Mouse (Mus musculus) MN1 (cell line): ENCODE measurements around the gene Ces1g.

Experiments
- DNase-seq: peaks from one replicate; pipeline ENCODE4 v3.0.0-alpha.2; 2016; ENCODE audit warnings: low spot score

Gene Ces1g

DNA sequence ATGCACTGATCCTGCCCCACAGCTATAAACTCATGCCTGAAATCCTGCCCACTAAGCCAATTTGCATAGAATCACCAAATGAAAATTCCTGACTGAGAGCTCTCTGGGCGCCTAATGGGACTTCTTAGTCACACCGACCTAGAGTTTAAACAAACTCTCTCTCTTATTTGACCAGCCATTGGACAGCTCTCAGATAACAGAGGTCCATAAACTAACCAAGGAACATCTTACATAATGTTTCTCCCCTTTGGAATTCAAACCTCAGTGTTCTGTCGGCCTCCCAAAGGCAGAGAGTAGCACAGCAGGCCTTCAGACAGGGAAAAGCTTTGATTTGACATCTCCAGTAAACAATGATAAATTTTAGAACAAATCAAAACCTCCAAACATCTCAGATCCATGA is at the start of gene Ces1g:
Gene Ces1g (minus strand): TSS at position 102 of the 400 bp plus-strand sequence.
- no peak for DNase-seq

DNA sequence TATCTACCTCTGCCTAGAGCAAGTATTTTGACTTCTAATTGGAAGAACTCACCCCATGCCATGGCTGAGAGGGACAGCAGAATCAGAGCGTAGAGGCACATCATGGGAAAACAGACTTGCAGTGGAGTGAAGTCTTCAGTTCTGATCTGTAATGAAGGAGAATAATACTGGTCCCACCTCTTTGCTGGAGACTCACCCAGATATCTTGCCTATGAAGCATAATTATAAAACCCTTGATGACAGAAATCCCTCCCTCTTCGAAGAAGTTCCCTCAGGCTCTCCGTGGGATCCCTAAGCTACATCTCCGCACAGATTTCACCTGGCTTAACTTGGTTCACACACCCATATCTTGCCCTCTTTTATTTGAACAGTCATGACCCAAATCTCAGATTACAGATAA is 42.5 kb upstream of the Ces1g start, which contains the start of gene Ces1h:
Gene Ces1h (minus strand): TSS at position 101 of the 400 bp plus-strand sequence.
- no peak for DNase-seq

DNA sequence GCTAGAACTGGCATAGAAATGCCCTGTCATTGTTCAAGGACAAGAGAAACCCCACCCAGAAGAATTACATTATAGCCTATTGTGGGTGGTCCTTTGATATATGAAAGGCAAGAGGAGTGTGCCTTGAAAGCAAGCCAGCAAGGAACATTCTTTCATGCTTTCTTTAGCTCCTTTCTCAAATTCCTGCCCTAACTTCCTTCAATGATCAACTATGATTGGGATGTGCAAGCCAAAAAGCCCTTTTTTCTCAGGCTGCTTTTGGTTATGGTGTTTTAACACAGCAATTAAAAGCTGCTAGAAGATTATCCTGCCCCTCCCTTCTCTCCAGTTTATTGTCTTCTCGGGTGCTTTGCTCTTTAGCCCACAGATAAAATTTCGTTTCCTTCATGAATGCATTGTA is 32.4 kb upstream of the Ces1g start:
- no peak for DNase-seq

DNA sequence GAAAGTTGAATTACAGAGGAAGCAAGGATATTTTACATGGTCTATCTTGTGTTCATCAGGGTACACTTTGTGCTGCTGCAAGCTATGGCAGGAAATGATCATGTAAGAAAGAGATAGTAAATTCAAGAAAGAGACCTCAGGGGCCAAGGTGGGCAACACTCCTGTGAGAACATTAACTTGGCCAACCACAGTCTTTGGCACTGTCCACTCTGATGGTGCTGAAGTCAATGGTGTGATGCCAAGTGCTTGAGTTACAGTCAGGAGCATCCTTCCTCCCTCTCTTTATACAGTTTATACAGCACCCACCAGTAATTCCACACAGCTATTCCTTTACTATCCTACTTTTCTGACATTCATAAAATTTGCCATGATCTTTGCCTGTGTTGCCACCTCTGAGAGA is 23.0 kb upstream of the Ces1g start:
- no peak for DNase-seq

DNA sequence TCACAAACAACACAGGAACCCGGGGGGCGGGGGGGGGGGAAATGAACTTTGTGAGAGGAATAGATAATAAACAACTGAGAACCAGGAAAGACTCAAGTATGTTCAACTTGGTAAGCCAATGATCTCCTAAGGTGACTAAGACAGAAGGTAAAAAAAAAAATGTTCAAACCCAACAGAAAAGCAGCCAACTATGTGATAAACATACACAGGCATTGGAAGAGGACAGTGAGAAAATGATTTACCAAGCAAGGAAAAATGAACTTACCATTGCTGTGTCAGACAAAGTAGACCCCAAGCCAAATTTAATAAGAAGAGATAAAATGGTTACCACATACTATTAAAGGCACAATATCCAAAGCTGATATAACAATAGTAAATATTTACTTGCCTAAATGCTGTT is 2.4 kb upstream of the Ces1g start:
- DNase-seq, result no peak

DNA sequence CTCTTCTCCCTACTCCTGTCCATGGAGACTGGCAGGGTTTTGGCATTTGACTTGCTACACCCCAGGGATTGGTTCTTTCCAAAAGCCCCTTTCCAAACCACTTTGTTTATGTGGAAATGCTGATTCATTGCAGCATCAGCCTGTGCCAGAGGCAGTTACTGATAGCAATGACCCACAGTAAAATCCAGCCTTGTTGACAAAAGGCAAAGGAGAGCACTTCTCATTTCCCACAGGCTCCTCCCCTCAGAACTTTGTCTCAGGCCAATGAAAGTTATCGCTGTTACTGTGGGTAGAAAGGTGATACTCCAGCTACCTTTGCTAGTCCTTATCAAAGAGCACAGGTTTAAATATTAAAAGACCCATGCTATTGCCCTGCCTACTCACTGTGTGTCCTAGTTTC is 4.4 kb downstream of the Ces1g start:
- DNase-seq, result no peak

DNA sequence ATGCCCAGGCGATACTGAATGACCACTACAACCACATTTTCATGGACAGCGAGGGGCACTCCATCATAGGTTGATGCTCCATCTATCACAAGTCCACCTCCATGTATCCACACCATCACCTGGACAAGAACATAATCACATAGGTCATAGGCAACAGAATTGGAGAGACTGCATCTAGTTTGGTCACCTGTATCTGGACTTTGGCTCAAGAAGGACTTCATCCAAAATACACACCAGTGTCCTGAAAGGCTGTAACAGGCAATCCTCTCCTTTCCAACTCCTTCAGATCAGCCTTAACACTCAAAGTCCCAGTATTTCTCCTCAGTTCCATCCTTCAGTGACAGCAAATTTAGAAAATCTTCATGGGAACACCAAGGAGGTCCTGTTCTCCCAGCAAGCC is 6.0 kb downstream of the Ces1g start:
- DNase-seq, result no peak

DNA sequence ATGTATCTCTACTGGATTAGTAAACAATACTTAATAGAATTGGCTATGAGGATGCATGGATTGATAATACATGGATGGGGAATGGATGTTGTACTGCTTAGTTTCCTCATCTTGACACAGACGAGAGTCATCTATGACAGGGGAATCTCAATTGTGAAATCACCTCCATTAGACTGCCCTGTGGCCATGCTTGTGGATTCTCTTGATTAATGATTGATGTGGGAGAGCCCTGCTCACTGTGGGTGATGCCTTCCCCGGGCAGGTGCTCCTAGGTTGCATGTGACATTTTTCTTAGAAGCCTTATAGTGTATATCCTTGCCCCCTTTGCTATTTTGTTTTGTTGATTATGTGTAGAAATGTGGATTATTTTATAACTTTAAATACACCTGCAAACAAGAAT is 12.0 kb downstream of the Ces1g start:
- no peak for DNase-seq

DNA sequence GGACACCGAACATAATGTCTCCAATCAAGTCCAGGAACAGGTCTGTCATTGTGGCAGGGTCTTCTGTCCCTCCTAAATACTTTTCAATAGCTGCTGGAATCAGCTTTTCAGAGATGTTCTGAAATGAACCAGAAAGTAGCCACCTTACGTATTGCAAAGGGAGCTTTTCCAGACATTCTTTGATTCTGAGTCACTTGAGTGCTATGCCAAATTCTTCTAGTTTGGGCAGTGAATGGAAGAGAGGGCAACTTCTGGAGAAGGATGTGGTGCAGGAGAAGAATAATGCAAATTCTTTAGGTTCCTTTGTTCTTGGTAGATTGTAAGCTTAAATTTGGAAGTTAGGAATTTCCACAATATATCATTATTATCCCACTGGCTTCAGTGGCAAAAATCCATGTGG is 20.1 kb downstream of the Ces1g start:
- DNase-seq, result no peak

DNA sequence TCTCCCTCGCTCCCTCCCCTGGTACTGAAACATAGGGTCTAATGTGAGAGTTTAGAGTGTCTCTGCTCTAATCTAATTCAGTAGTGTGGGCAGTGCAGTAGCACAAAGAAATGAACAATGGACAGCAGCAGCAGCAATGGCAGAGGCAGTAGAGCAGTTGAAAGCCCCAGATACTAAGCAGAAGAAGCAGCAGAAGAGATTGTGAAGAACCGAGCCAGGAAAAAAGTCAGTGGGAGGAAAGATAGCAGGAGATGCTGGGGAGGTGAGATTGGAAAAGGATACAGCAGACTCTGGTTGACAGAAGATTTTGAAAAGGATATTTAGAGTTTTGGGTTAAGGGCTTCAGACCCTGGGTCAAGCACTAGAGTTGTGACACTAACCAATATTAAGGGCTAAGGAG is 21.6 kb downstream of the Ces1g start:
- DNase-seq, result no peak

DNA sequence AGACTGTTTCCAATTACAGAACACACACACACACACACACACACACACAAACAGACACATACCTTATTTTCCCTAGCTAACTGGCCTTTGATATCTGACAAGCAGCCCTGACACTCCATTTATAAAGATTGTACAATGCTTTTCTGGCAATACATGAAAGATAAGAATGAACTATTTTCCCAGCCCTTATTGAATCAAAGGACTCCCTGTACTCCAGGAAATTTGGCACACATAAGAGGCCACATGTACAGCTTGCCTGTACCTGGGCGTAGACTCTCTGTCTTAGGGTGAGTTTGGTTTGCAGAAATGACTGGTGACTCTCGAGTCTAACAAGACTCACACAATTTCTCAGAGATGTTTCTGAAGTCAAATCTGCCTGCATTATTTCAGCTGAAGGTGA is 53.2 kb downstream of the Ces1g start:
- no peak for DNase-seq

DNA sequence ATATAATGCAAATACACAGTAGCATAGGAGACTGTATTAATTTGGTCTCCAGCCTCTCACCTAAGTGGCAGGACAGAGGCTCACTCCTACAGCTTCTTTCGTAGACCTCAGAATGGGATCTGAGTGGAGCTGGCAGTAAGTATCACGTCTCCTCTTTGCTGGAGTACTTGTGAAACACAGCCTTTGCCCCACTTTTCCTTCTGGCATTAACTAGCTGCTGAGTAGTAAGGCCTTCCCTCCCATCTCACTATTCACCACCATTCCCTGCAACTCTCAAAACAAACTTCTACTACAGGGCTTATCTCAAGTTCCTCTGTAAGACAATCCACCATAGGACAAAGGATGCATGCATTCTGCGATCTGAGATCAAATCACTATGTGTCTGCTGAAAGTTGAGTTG is 54.8 kb downstream of the Ces1g start:
- DNase-seq, result no peak

DNA sequence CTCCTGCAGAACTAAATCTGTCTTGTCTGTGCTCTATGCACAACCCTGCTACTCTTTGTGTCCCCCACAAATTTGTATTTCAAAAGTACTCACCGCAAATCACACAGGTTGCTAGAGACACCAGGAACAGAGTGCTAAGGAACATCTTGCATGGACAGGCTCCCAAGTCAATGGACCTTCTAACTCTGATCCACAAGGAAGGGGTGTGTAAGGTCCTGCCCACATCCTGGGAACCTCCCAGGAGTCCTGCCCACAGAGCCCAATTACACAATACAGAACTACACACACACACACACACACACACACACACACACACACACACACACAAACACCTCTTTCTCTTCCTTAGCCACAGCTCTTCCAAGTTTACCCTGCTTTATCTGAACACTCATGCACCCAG is 57.6 kb downstream of the Ces1g start, which contains the start of gene Ces1f:
Gene Ces1f (minus strand): TSS at position 192 of the 400 bp plus-strand sequence.
- DNase-seq, result no peak

DNA sequence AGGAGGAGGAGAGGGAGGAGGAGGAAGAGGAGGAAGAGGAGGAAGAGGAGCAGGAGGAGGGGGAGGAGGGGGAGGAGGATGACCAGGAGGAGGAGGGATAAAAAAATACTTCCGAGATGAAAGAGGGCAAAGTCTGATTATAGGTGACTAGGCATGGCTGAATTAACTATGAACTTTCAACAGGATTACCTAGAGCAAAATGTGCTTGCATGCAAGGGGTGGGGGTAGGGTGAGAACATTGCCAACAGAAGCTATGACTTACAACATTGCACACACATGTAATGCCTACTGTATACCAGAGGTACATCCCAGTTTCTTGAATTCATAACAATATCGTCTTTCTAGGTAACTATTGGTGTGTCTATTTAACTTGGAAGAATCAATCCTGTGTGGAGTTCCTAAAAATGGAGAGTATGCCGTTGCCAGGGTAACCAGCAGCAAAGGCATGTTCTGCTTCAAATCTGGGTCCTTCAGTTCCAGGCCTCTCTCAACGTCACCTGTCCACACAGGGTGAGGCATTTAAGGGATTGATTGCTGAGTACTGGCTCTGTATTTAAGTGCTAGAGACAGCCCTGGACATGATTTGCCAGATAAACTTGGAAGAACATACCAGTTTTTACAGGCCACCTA is 58.8 kb downstream of the Ces1g start:
- no peak for DNase-seq

DNA sequence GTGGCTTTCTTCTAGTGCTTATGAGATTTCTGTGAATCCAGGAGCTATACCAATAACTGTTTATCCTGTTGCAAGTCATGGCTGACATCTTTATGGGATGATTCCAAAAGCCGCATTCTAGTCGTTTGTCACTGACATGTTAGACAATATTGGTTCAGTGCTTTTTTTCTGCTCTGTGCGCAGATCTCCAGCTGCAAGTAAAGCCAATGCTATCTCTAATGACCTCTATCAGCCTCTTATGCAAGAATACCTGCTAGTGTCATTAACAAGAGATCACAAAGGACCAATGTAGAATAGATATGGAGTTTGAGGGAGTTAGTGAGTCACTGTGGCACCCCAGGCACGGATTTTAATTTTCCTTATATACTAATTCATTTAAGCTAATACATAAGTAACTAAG is 62.5 kb downstream of the Ces1g start:
- DNase-seq, result no peak

DNA sequence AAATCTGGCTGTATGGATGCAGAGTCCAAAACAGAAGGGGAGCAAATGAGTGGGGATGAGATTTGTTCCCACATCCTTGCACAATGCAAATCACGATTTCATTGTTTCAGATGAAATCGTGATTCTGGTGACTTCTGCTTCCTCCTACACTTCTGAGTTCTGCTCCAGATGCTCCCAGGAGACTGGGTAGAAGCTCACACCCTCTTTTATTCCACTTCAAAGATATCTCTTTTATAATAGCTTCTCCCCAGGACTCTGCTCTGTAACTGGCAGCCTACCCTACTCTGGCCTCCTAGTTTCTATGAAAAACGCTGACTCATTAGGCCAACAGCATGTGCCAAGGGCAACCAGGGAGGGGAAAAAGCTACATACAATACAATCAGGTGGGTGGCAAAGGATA is 63.8 kb downstream of the Ces1g start:
- no peak for DNase-seq

DNA sequence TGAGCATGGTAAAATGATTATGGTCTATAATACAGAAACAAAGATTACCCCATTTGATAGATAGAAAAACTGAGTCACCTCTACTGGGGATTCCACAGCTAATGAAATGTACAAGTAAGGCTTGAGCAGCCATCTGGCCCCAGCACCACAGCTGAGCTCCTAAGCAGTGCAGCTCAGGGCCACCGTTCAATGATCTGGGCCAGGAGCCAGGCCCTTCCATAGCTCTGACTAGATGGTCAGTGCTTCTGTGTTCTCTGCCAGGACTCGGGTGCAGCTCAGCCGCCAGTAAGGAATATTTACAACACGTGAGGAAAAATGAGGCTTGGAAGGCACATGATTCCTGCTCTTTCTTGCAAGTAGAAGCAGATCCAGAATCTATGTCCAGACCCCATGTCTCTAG is 64.4 kb downstream of the Ces1g start:
- no peak for DNase-seq

DNA sequence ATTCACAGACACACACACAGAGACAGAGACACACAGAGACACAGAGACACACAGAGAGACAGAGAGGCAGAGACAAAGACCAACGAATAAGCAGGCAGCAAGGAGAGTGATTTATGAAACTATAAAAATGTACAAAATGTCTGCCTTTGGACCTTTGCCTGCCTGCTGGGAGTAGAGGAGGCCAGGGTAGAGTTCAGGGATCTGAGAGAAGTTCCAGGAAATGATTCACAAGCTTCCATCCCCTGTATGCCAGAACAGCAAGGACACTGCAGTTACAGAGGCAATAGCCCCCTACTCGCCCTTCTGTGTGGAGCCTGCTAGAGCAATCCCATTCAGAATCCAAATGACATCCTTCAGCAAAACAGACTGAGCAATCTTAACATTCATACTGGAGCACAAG is 75.7 kb downstream of the Ces1g start:
- DNase-seq, result no peak

DNA sequence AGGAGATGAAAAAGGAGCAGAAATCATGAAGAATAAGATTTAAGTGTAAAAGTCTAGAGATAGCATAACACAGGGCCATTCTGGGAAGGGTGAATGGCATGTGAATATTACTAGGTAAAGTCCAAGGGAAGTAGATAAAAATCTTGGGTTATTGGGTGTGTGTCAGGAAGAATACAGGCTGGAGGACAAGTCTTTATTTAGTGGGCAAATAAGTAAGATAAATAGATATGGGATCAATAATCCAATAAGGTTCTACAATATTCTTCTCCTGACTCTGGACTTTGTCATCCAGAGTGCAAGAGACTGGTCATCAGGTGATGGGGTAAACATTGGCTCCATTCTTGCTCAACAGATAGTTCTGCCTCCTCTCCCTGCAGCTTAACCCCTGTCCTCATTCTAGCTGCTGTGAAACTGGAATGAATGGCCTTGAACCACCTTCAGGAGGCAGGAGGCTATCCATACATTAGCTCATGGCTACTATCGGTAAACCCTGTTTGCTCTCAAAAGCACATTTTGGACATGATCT is 84.6 kb downstream of the Ces1g start:
- no peak for DNase-seq
